Mouse (Mus musculus): ENCODE results near the gene Usp37. TPM values are rescaled to one million over a fixed set of nuclear protein-coding genes. Genes with fewer than 3 reads are reported as not detected.
A peak's percentile ranks its signal among the peaks of the same experiment; 100 is the strongest.
"Not testable (repeated sequence)": the region's sequence is repeated elsewhere in the genome, so short reads cannot be mapped to it uniquely, and the experiment has no call there.

The Usp37 gene
- 9.8 and 12.2 TPM in 2 replicates for polyA plus RNA-seq (2012; rRNA removed)

- DNase-seq (ENCODE audit: extremely low spot score in 1 of 2, low spot score in 1 of 2): no peak
Observed at GRCm38 (mm10) chr1:74544184-74544583, at the start of gene Usp37. Gene Usp37 (minus strand): TSS chr1:74544284.

- DNase-seq (ENCODE audit: extremely low spot score in 1 of 2, low spot score in 1 of 2): peak; percentile 99
Observed at GRCm38 (mm10) chr1:74587773-74588445, 43.8 kb upstream of the Usp37 start, which contains the start of the genes Zfp142 and Bcs1l. Gene Zfp142 (minus strand): TSS chr1:74588246. Gene Bcs1l (plus strand): TSS chr1:74588289.

- peak in 1 of 2 experiments; percentile 85 for DNase-seq (ENCODE audit: extremely low spot score in 1 of 2, low spot score in 1 of 2)
Observed at GRCm38 (mm10) chr1:74587233-74587772, 43.2 kb upstream of the Usp37 start.

- DNase-seq (ENCODE audit: extremely low spot score in 1 of 2, low spot score in 1 of 2): no peak
Observed at GRCm38 (mm10) chr1:74584616-74585398, 40.7 kb upstream of the Usp37 start.

GRCm38 (mm10) chr1:74582621-74583020, 38.5 kb upstream of the Usp37 start:
- no peak for DNase-seq (ENCODE audit: extremely low spot score in 1 of 2, low spot score in 1 of 2)

- peak in 1 of 2 experiments; percentile 16 for DNase-seq (ENCODE audit: extremely low spot score in 1 of 2, low spot score in 1 of 2)
Observed at GRCm38 (mm10) chr1:74569739-74570719, 25.9 kb upstream of the Usp37 start.

- DNase-seq (ENCODE audit: extremely low spot score in 1 of 2, low spot score in 1 of 2): no peak
Observed at GRCm38 (mm10) chr1:74565834-74566233, 21.8 kb upstream of the Usp37 start.

- DNase-seq (ENCODE audit: extremely low spot score in 1 of 2, low spot score in 1 of 2): no peak
Observed at GRCm38 (mm10) chr1:74559061-74559460, 15.0 kb upstream of the Usp37 start.

- DNase-seq (ENCODE audit: extremely low spot score in 1 of 2, low spot score in 1 of 2): peak; percentile 11 to 46
Observed at GRCm38 (mm10) chr1:74542451-74542961, 1.6 kb downstream of the Usp37 start, which contains the start of gene Plcd4. Gene Plcd4 (plus strand): TSS chr1:74542888.

- DNase-seq (ENCODE audit: extremely low spot score in 1 of 2, low spot score in 1 of 2): peak; percentile 14 to 41
Observed at GRCm38 (mm10) chr1:74538650-74539049, 5.4 kb downstream of the Usp37 start.

GRCm38 (mm10) chr1:74528589-74528988, 15.5 kb downstream of the Usp37 start:
- no peak for DNase-seq (ENCODE audit: extremely low spot score in 1 of 2, low spot score in 1 of 2)

GRCm38 (mm10) chr1:74524746-74525145, 19.3 kb downstream of the Usp37 start:
- DNase-seq (ENCODE audit: extremely low spot score in 1 of 2, low spot score in 1 of 2): no peak

GRCm38 (mm10) chr1:74519875-74520274, 24.2 kb downstream of the Usp37 start:
- no peak for DNase-seq (ENCODE audit: extremely low spot score in 1 of 2, low spot score in 1 of 2)

- DNase-seq (ENCODE audit: extremely low spot score in 1 of 2, low spot score in 1 of 2): not testable (repeated sequence)
Observed at GRCm38 (mm10) chr1:74512999-74513398, 31.1 kb downstream of the Usp37 start.

- DNase-seq (ENCODE audit: extremely low spot score in 1 of 2, low spot score in 1 of 2): no peak
Observed at GRCm38 (mm10) chr1:74511306-74511705, 32.8 kb downstream of the Usp37 start.

- no peak for DNase-seq (ENCODE audit: extremely low spot score in 1 of 2, low spot score in 1 of 2)
Observed at GRCm38 (mm10) chr1:74507780-74508179, 36.3 kb downstream of the Usp37 start.

GRCm38 (mm10) chr1:74506471-74506881, 37.6 kb downstream of the Usp37 start:
- peak; percentile 18 to 27 for DNase-seq (ENCODE audit: extremely low spot score in 1 of 2, low spot score in 1 of 2)

- peak; percentile 100 for DNase-seq (ENCODE audit: extremely low spot score in 1 of 2, low spot score in 1 of 2)
Observed at GRCm38 (mm10) chr1:74505721-74506464, 38.2 kb downstream of the Usp37 start, which contains the start of gene Cnot9. Gene Cnot9 (plus strand): TSS chr1:74506058.

GRCm38 (mm10) chr1:74505393-74505720, 38.7 kb downstream of the Usp37 start:
- peak in 1 of 2 experiments; percentile 38 for DNase-seq (ENCODE audit: extremely low spot score in 1 of 2, low spot score in 1 of 2)
